Mouse (Mus musculus): ENCODE data around the gene Rab3il1. TPM values are rescaled to one million over a fixed set of nuclear protein-coding genes. Genes with fewer than 3 reads are reported as not detected.
A peak's percentile ranks its signal among the peaks of the same experiment; 100 is the strongest.

The Rab3il1 gene
- total and polyA plus RNA-seq, 3 experiments: 1.0 to 1.4 TPM; not detected in 1

GRCm38 (mm10) chr19:10064173-10065012 is 62.9 kb downstream of the Rab3il1 start:
- H3K36me3 ChIP-seq (ENCODE audit: control insufficient read depth in 1 of 2, insufficient read depth in 2 of 2, low read length in 2 of 2): peaks cover 2 to 11% of the 10 kb centered on the region in 2 experiments
- H3K4me1 ChIP-seq (ENCODE audit: control insufficient read depth in 1 of 2, insufficient read depth in 2 of 2, low read length in 2 of 2): peaks cover 8 to 20% of the 10 kb centered on the region in 2 experiments
- DNase-seq (ENCODE audit: low read depth, low spot score): no peak

DNA sequence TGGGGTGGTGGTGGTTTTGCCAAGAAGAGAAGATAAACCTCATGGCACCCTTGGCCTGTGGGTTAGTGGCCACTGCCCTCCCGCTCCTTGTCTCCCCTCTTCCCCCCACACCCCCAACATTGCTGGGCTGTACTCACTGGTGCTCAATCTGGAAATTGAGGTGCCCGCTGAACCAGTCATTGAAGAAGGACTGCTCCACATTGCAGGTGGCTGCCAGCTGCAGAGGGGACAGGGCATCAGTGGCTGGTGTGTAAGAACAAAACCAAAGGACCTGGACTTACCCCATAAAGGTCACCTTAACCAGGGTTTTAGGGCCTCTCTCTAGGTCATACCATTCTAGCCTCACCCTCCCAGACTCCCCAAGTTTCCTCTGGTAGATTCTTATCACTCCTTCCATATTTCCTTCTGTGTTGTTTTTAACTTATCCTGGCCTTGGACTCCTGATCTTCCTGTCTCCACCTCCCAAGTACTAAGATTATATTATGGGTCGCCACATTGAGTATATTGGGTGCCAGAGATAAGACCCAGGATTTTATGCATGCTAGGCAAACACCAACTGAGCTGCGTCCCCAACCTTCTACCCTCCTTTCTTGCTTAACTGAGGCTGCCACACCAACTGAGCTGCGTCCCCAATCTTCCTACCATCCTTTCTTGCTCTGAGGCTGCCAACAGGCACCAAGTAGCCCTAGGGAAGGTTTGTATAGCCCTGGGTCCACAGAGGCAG is 64.2 kb downstream of the Rab3il1 start:
- no peaks in the 10 kb centered on the region for H3K27me3 ChIP-seq (ENCODE audit: control insufficient read depth in 1 of 2, insufficient read depth in 2 of 2, low read length in 2 of 2)
- TF ChIP-seq GATA1 (IDR thresholded peaks at IDR 0.05; ENCODE audit: low read depth, low read length) (peak; percentile 45), TCF12 (IDR thresholded peaks at IDR 0.05; ENCODE audit: low read depth, low read length) (peak; percentile 40; the same call in 1 of the 2 replicates), MXI1 (IDR thresholded peaks at IDR 0.05; ENCODE audit: low read depth, low read length) (no peak), SMC3 (IDR thresholded peaks at IDR 0.05; ENCODE audit: low read depth, low read length) (no peak), SIN3A (IDR thresholded peaks at IDR 0.05; ENCODE audit: low read length) (no peak), MYB (IDR thresholded peaks at IDR 0.05; ENCODE audit: low read depth, low read length) (no peak), TAL1 (IDR thresholded peaks at IDR 0.05; ENCODE audit: low read length) (0 out of 2 replicates have a peak, but pooled peaks have one; percentile 11), POLR2AphosphoS5 (IDR thresholded peaks at IDR 0.05; ENCODE audit: borderline replicate concordance, low read depth, low read length) (no peak), CHD1 (IDR thresholded peaks at IDR 0.05; ENCODE audit: low read depth, low read length) (no peak), EP300 (IDR thresholded peaks at IDR 0.05; ENCODE audit: low read depth in 1 of 2, low read length in 2 of 2) (peak in 1 of 2 experiments; percentile 47; a peak in 1 of 4 replicates)
- H3K4me3 ChIP-seq (ENCODE audit: control insufficient read depth in 1 of 2, insufficient read depth in 1 of 2, low read depth in 2 of 2, low read length in 2 of 2): no peak overlapping the region
- no peaks in the 10 kb centered on the region for H3K9me3 ChIP-seq (replicated peaks; ENCODE audit: insufficient read depth, low read length)
- H3K79me2 ChIP-seq (ENCODE audit: control insufficient read depth, insufficient read depth, low read length, poor library complexity): no peaks in the 10 kb centered on the region
- no peak overlapping the region for H3K27ac ChIP-seq (ENCODE audit: control insufficient read depth, low read depth, low read length)
- H3K4me1 ChIP-seq (ENCODE audit: control insufficient read depth in 1 of 2, insufficient read depth in 2 of 2, low read length in 2 of 2): peaks cover 4 to 15% of the 10 kb centered on the region in 2 experiments
- H3K36me3 ChIP-seq (ENCODE audit: control insufficient read depth in 1 of 2, insufficient read depth in 2 of 2, low read length in 2 of 2): peaks cover 7% of the 10 kb centered on the region in 2 experiments
- DNase-seq (ENCODE audit: low read depth, low spot score): no peak
- H3K9ac ChIP-seq (ENCODE audit: control insufficient read depth, low read depth, low read length, poor library complexity, severe bottlenecking): no peak overlapping the region

More at GRCm38 (mm10) chr19:10064173-10065012, 62.9 kb downstream of the Rab3il1 start:
- H3K9ac ChIP-seq (ENCODE audit: control insufficient read depth, low read depth, low read length, poor library complexity, severe bottlenecking): no peak overlapping the region
- TF ChIP-seq TAL1 (IDR thresholded peaks at IDR 0.05; ENCODE audit: low read length) (0 out of 2 replicates have a peak, but pooled peaks have one; percentile 4), POLR2A (IDR thresholded peaks at IDR 0.05; ENCODE audit: control insufficient read depth in 1 of 2, insufficient read depth in 1 of 2, low read depth in 1 of 2, low read length in 2 of 2, poor library complexity in 1 of 2) (no peak)
- no peaks in the 10 kb centered on the region for H3K27me3 ChIP-seq (ENCODE audit: control insufficient read depth in 1 of 2, insufficient read depth in 2 of 2, low read length in 2 of 2)
- H3K4me3 ChIP-seq (ENCODE audit: control insufficient read depth in 1 of 2, insufficient read depth in 1 of 2, low read depth in 2 of 2, low read length in 2 of 2): no peak overlapping the region
- no peak overlapping the region for H3K27ac ChIP-seq (ENCODE audit: control insufficient read depth, low read depth, low read length)
- no peaks in the 10 kb centered on the region for H3K79me2 ChIP-seq (ENCODE audit: control insufficient read depth, insufficient read depth, low read length, poor library complexity)
- no peaks in the 10 kb centered on the region for H3K9me3 ChIP-seq (replicated peaks; ENCODE audit: insufficient read depth, low read length)

DNA sequence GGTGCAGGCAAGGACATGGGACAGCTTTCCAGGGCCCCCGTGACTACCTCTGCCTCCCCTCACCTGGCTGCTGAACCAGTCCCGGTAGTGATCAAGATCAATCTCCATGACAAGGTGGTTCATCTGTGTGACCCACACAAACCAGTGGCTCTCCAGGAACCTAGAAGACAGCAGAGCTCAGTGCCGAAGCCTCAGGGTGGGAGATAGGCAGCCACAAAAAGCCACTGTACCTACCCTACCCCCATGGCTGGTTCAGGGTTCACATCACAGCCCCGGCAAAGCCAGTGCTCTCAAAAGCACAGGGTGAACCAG is 64.7 kb downstream of the Rab3il1 start:
- peaks cover 6 to 7% of the 10 kb centered on the region in 2 experiments; a peak in 3 of 4 replicates for H3K36me3 ChIP-seq (ENCODE audit: control insufficient read depth in 1 of 2, insufficient read depth in 2 of 2, low read length in 2 of 2)
- no peaks in the 10 kb centered on the region for H3K9me3 ChIP-seq (replicated peaks; ENCODE audit: insufficient read depth, low read length)
- H3K79me2 ChIP-seq (ENCODE audit: control insufficient read depth, insufficient read depth, low read length, poor library complexity): no peaks in the 10 kb centered on the region
- H3K27ac ChIP-seq (ENCODE audit: control insufficient read depth, low read depth, low read length): no peak overlapping the region
- H3K9ac ChIP-seq (ENCODE audit: control insufficient read depth, low read depth, low read length, poor library complexity, severe bottlenecking): no peak overlapping the region
- TF ChIP-seq ETS1 (IDR thresholded peaks at IDR 0.05; ENCODE audit: low read depth, low read length): no peak
- TF ChIP-seq MYB (IDR thresholded peaks at IDR 0.05; ENCODE audit: low read depth, low read length): no peak
- TF ChIP-seq USF2 (IDR thresholded peaks at IDR 0.05; ENCODE audit: borderline replicate concordance in 1 of 2, insufficient read depth in 1 of 2, low read depth in 1 of 2, low read length in 2 of 2): no peak
- no peak for TF ChIP-seq RAD21 (IDR thresholded peaks at IDR 0.05; ENCODE audit: low read depth, low read length)
- no peaks in the 10 kb centered on the region for H3K27me3 ChIP-seq (ENCODE audit: control insufficient read depth in 1 of 2, insufficient read depth in 2 of 2, low read length in 2 of 2)
- peaks cover 0 to 10% of the 10 kb centered on the region in 2 experiments; a peak in 2 of 4 replicates for H3K4me1 ChIP-seq (ENCODE audit: control insufficient read depth in 1 of 2, insufficient read depth in 2 of 2, low read length in 2 of 2)
- DNase-seq (ENCODE audit: low read depth, low spot score): no peak
- H3K4me3 ChIP-seq (ENCODE audit: control insufficient read depth in 1 of 2, insufficient read depth in 1 of 2, low read depth in 2 of 2, low read length in 2 of 2): no peak overlapping the region

Measured in MEL (cell line).